Mouse (Mus musculus) ES-Bruce4 (cell line): ENCODE data around the gene Cck.

Source experiments
- EP300 ChIP-seq: IDR thresholded peaks from 2 replicates; pipeline ENCODE4 v1.6.1; 2011; ENCODE audit warnings: low read depth, low read length; ENCODE audit not compliant: insufficient read depth
- POLR2A ChIP-seq: IDR thresholded peaks from one replicate; pipeline ENCODE4 v1.8.1; 2011; ENCODE audit warnings: low read length; ENCODE audit not compliant: insufficient read depth

DNA sequence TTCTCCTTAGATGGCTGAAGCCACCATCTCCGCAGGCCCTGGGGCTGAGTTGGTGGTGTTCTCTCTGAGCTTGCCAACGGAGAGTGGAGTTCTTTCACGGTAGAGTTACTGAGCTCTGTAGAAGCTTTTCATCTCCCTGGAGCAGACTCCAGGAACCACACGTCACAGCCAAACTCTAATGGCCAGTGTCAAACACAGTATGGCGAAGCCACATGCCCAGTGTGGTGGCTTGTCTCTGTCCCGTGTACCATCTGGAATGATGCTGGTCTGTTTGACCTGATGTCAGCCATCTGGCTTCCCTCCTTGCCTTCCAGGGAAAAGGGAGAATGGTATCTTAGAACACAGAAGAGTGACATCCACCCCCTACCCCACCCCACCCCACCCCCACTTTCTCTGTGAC lies 25.8 kb downstream of the Cck start:
- no peak for TF ChIP-seq EP300
- no peak for TF ChIP-seq POLR2A
